Mouse (Mus musculus) forebrain, embryonic 11.5 days (tissue): Measurements from ENCODE around the gene Fbxw2. TPM values are rescaled to one million over a fixed set of nuclear protein-coding genes. Genes with fewer than 3 reads are reported as not detected.

Experiments used
- ATAC-seq: fragments of 200-750 bp; cut with Nextera tagmentation; replicated peaks from 2 replicates; pipeline ENCODE4 v1.8.0; 2017; ENCODE audit warnings: moderate TSS enrichment; ENCODE audit not compliant: low FRiP score
- DNase-seq: peaks from one replicate; pipeline ENCODE4 v3.0.0-alpha.2; 2017; ENCODE audit warnings: low spot score
- H3K27ac ChIP-seq: fragments of 300-500 bp; sonication (generic); 2 replicates; pipeline ENCODE4 v1.5.1; 2014; ENCODE audit warnings: low read depth, low read length
- H3K27me3 ChIP-seq: fragments of 300-500 bp; sonication (generic); 2 replicates; pipeline ENCODE4 v1.6.1; 2014; ENCODE audit warnings: mild to moderate bottlenecking, low read length, mixed read lengths; ENCODE audit not compliant: control insufficient read depth, insufficient read depth
- H3K36me3 ChIP-seq: fragments of 300-500 bp; sonication (generic); 2 replicates; pipeline ENCODE4 v1.6.1; 2014; ENCODE audit warnings: mild to moderate bottlenecking, low read length, moderate library complexity, mixed read lengths; ENCODE audit not compliant: control insufficient read depth, insufficient read depth
- H3K4me1 ChIP-seq: fragments of 300-500 bp; sonication (generic); replicated peaks from 2 replicates; pipeline ENCODE4 v1.6.1; 2014; ENCODE audit warnings: low read length, mixed read lengths; ENCODE audit not compliant: control insufficient read depth, insufficient read depth
- H3K4me2 ChIP-seq: fragments of 300-500 bp; sonication (generic); 2 replicates; pipeline ENCODE4 v1.6.1; 2014; ENCODE audit warnings: low read depth, mild to moderate bottlenecking, low read length, moderate library complexity, mixed read lengths; ENCODE audit not compliant: severe bottlenecking
- H3K4me3 ChIP-seq: fragments of 300-500 bp; sonication (generic); 2 replicates; pipeline ENCODE4 v1.5.1; 2014; ENCODE audit warnings: low read depth, low read length
- H3K9ac ChIP-seq: fragments of 300-500 bp; sonication (generic); 2 replicates; pipeline ENCODE4 v1.6.1; 2014; ENCODE audit warnings: low read length
- H3K9me3 ChIP-seq: fragments of 300-500 bp; sonication (generic); 2 replicates; pipeline ENCODE4 v1.6.1; 2016; ENCODE audit warnings: low read length, mixed read lengths; ENCODE audit not compliant: control insufficient read depth
- WGBS: fragments of 180-500 bp; shearing (Covaris S2); extraction: QIAGEN DNeasy Blood & Tissue Kit; methylation state at CpG from one replicate; pipeline ENCODE4 v1.1.7; 2014; 5-methylcytosine and 5-hydroxymethylcytosine counted together
- polyA plus RNA-seq: library from polyadenylated mRNA; unstranded; fragments of >200 nt; fragmentation: Nextera tagmentation; extraction: Ambion mirVana; gene quantifications from 2 replicates; pipeline ENCODE4 v1.2.1, GENCODE M21; 2014

The Fbxw2 gene
- polyA plus RNA-seq, 1 experiment from 2014 or later, result 81.2 TPM

GRCm38 (mm10) chr2:34774493-34774892, 51.6 kb downstream of the Fbxw2 start:
- H3K4me1 ChIP-seq, result peaks cover 19% of the 10 kb centered on the region; the same call in 1 of the 2 replicates

GRCm38 (mm10) chr2:34773673-34774072, 52.4 kb downstream of the Fbxw2 start:
- H3K27ac ChIP-seq, result no peak overlapping the region
- peaks cover 19% of the 10 kb centered on the region; the same call in 1 of the 2 replicates for H3K4me1 ChIP-seq
- H3K9ac ChIP-seq, result no peak overlapping the region
- peak overlapping the region; percentile 99 for H3K4me3 ChIP-seq
- peaks cover 27% of the 10 kb centered on the region for H3K36me3 ChIP-seq
- H3K9me3 ChIP-seq, result no peaks in the 10 kb centered on the region
- ATAC-seq, result no peak
- H3K27me3 ChIP-seq, result no peaks in the 10 kb centered on the region
- peak overlapping the region; percentile 74; the same call in 1 of the 2 replicates for H3K4me2 ChIP-seq
- no peak for DNase-seq
- 89% methylated on average over 4 of the region's 4 CpGs for WGBS

More at GRCm38 (mm10) chr2:34774493-34774892, 51.6 kb downstream of the Fbxw2 start:
- H3K9ac ChIP-seq, result no peak overlapping the region
- H3K4me2 ChIP-seq, result peak overlapping the region; percentile 74; the same call in 1 of the 2 replicates
- H3K27me3 ChIP-seq, result no peaks in the 10 kb centered on the region
- DNase-seq, result no peak
- no peak for ATAC-seq
- H3K9me3 ChIP-seq, result no peaks in the 10 kb centered on the region
- WGBS, result 92% methylated on average over 6 of the region's 6 CpGs
- H3K4me3 ChIP-seq, result no peak overlapping the region
- peaks cover 27% of the 10 kb centered on the region for H3K36me3 ChIP-seq
- no peak overlapping the region for H3K27ac ChIP-seq

DNA sequence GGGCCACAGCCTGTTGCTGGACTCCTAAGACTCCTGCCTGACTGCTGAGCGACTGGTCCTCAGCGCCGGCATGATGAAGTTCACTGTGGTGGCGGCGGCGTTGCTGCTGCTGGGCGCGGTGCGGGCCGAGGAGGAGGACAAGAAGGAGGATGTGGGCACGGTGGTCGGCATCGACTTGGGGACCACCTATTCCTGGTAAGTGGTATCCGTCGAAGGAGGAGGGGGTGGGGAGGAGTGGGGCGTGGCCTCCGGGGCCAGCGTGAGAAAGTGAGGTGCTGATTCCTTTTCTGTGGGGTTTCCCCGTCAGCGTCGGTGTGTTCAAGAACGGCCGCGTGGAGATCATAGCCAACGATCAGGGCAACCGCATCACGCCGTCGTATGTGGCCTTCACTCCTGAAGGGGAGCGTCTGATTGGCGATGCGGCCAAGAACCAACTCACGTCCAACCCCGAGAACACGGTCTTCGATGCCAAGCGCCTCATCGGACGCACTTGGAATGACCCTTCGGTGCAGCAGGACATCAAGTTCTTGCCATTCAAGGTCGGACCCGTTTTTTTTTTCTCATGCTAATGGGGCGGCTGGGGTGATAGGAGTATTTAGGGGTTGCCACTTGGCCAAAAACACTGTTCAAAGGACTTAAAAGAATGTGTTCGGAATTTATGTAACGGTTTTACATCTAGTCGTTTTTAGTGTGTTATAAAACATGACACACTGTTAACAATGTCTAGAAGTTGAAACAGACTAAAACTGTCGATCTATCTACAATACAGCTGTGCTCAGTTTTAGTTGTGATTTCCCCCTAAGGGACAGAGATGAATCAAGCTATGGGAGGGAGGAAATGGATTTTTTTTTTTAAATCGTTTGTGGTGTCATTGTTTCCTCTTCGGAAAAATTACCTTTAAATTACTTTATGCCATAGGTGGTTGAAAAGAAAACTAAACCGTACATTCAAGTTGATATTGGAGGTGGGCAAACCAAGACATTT, 53.6 kb downstream of the Fbxw2 start:
- H3K36me3 ChIP-seq, result peaks cover 27% of the 10 kb centered on the region

GRCm38 (mm10) chr2:34771368-34772226, 54.5 kb downstream of the Fbxw2 start, which contains the start of gene Hspa5:
Hspa5 (plus strand) TSS chr2:34771970.
- Histone ChIP-seq H3K36me3 (peaks cover 25% of the 10 kb centered on the region), H3K4me3 (peak within 1 kb of the TSS; percentile 99), H3K27me3 (no peaks in the 10 kb centered on the region), H3K4me2 (peak within 1 kb of the TSS; percentile 74), H3K9ac (peak within 1 kb of the TSS; percentile 98), H3K4me1 (peaks cover 19% of the 10 kb centered on the region; the same call in 1 of the 2 replicates), H3K9me3 (no peaks in the 10 kb centered on the region; the same call in 1 of the 2 replicates), H3K27ac (peak within 1 kb of the TSS; percentile 77)
- DNase-seq (peak; percentile 100), ATAC-seq (peak; percentile 99)
- under 1% methylated on average over 60 of the region's 60 CpGs for WGBS

More for the DNA sequence above, 53.6 kb downstream of the Fbxw2 start:
- H3K4me2 ChIP-seq, result peak overlapping the region; percentile 74
- H3K9me3 ChIP-seq, result no peaks in the 10 kb centered on the region
- 4% methylated on average over 50 of the region's 50 CpGs for WGBS
- peak overlapping the region; percentile 77 for H3K27ac ChIP-seq
- DNase-seq (peak; percentile 83), ATAC-seq (peak; percentile 44; the same call in 1 of the 2 replicates)
- peak overlapping the region; percentile 98 for H3K9ac ChIP-seq
- H3K27me3 ChIP-seq, result no peaks in the 10 kb centered on the region
- H3K4me3 ChIP-seq, result peak overlapping the region; percentile 99
- H3K4me1 ChIP-seq, result peaks cover 19% of the 10 kb centered on the region; the same call in 1 of the 2 replicates

DNA sequence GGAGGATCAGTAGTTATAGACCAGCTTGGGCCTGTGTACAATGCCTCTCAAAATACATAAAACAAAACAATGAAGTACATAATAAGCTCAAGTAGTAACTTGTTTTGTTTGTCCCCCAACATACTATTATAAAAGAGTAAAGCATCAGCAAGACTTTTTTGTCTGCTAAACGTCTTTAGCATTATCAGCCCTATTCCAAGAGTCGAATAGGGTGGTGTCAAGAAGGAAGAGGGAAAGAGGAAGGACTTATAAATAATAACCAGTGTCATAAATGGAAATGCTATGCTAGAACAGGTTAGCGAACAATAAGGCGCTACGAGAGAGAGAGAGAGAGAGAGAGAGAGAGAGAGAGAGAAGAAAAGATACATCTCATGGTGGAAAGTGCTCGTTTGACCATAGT, 55.2 kb downstream of the Fbxw2 start:
- H3K9me3 ChIP-seq, result no peaks in the 10 kb centered on the region; the same call in 1 of the 2 replicates
- H3K4me1 ChIP-seq, result peaks cover 18% of the 10 kb centered on the region; the same call in 1 of the 2 replicates
- no peaks in the 10 kb centered on the region for H3K27me3 ChIP-seq
- peak overlapping the region; percentile 68 for H3K27ac ChIP-seq
- H3K36me3 ChIP-seq, result peaks cover 22% of the 10 kb centered on the region
- peak overlapping the region; percentile 58 for H3K4me2 ChIP-seq
- WGBS, result 4% methylated on average over 6 of the region's 6 CpGs
- peak overlapping the region; percentile 81 for H3K9ac ChIP-seq
- DNase-seq (no peak), ATAC-seq (no peak)
- H3K4me3 ChIP-seq, result peak overlapping the region; percentile 99

- Histone ChIP-seq H3K4me1 (peaks cover 13% of the 10 kb centered on the region; the same call in 1 of the 2 replicates), H3K9me3 (no peaks in the 10 kb centered on the region; the same call in 1 of the 2 replicates), H3K4me2 (no peak overlapping the region), H3K4me3 (0 out of 2 replicates have a peak overlapping the region, but pooled peaks have one; percentile 99), H3K27me3 (no peaks in the 10 kb centered on the region), H3K36me3 (peaks cover 17% of the 10 kb centered on the region), H3K27ac (no peak overlapping the region), H3K9ac (no peak overlapping the region)
- WGBS, result 96% methylated on average over 2 of the region's 2 CpGs
- DNase-seq (no peak), ATAC-seq (no peak)
These were observed 56.1 kb downstream of the Fbxw2 start for GRCm38 (mm10) chr2:34770049-34770448.

DNA sequence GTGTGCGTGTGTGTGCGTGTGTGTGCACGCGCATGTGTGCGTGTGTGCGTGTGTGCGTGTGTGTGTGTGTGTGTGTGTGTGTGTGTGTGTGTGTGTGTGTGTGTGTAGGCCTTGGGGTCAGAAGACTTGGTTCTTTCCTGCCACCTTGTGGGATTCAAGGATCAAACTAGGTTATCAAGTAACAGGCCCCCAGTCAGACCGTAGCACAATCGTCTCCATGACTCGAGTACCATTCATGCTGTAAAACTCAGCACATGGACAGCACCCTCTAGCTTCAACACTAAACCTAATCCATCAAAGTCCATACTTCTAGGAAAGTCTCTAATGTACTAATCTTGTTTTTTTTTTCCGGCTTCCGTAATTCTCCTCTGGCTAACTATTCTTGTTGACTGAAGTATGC, 61.3 kb downstream of the Fbxw2 start:
- DNase-seq (no peak), ATAC-seq (no peak)
- Histone ChIP-seq H3K9me3 (no peaks in the 10 kb centered on the region; the same call in 1 of the 2 replicates), H3K9ac (no peak overlapping the region), H3K27me3 (no peaks in the 10 kb centered on the region), H3K36me3 (no peaks in the 10 kb centered on the region), H3K4me1 (no peaks in the 10 kb centered on the region), H3K4me3 (no peak overlapping the region), H3K27ac (no peak overlapping the region), H3K4me2 (no peak overlapping the region)
- WGBS, result 46% methylated on average over 12 of the region's 12 CpGs

- no peak overlapping the region for H3K4me3 ChIP-seq
- no peak overlapping the region for H3K4me2 ChIP-seq
- H3K27me3 ChIP-seq, result no peaks in the 10 kb centered on the region
- no peak overlapping the region for H3K27ac ChIP-seq
- WGBS, result 55% methylated on average over 2 of the region's 2 CpGs
- H3K9me3 ChIP-seq, result no peaks in the 10 kb centered on the region; the same call in 1 of the 2 replicates
- H3K36me3 ChIP-seq, result no peaks in the 10 kb centered on the region
- DNase-seq, result no peak
- no peak for ATAC-seq
- H3K4me1 ChIP-seq, result no peaks in the 10 kb centered on the region
- no peak overlapping the region for H3K9ac ChIP-seq
These were observed 63.2 kb downstream of the Fbxw2 start for GRCm38 (mm10) chr2:34762872-34763271.
